Mouse (Mus musculus) C2C12 (cell line): ENCODE measurements at regions not wholly inside any gene's neighbourhood (a gene's known extent, or its start where the extent isn't known, plus 50 kb on each side); places are given as distances from the start of the nearest gene placed in this dataset.

ENCODE experiments used
- H3K27me3 ChIP-seq: one replicate; pipeline ENCODE4 v1.6.1; 2011; ENCODE audit not compliant: control insufficient read depth, insufficient read depth, insufficient read length
- H3K36me3 ChIP-seq: one replicate; pipeline ENCODE4 v1.6.1; 2011; ENCODE audit not compliant: control insufficient read depth, insufficient read depth
- H3K4me3 ChIP-seq: one replicate; pipeline ENCODE4 v1.5.1; 2011; ENCODE audit warnings: mild to moderate bottlenecking, control low read depth; ENCODE audit not compliant: poor library complexity, insufficient read depth, severe bottlenecking
- H3K79me2 ChIP-seq: one replicate; pipeline ENCODE4 v1.6.1; 2011; ENCODE audit not compliant: control insufficient read depth, insufficient read depth
- H3K79me3 ChIP-seq: one replicate; pipeline ENCODE4 v1.6.1; 2011; ENCODE audit warnings: low read depth, control low read depth
- H3ac ChIP-seq: one replicate; pipeline ENCODE3; 2011; ENCODE audit warnings: low read depth; ENCODE audit not compliant: control insufficient read depth, insufficient read length
- CEBPB ChIP-seq: IDR thresholded peaks from one replicate; pipeline ENCODE4 v1.6.1; 2011; ENCODE audit warnings: low read depth, mild to moderate bottlenecking, control low read depth, moderate library complexity
- CTCF ChIP-seq: IDR thresholded peaks from one replicate; pipeline ENCODE4 v1.5.1; 2011; ENCODE audit not compliant: control insufficient read depth, insufficient read depth, insufficient read length
- FOSL1 ChIP-seq: IDR thresholded peaks from one replicate; pipeline ENCODE4 v1.8.0; 2011; ENCODE audit warnings: mild to moderate bottlenecking, low read length; ENCODE audit not compliant: poor library complexity, insufficient read depth, severe bottlenecking
- MAX ChIP-seq: IDR thresholded peaks from one replicate; pipeline ENCODE4 v1.6.1; 2011; ENCODE audit warnings: mild to moderate bottlenecking, control low read depth
- MYOD1 ChIP-seq: IDR thresholded peaks from one replicate; pipeline ENCODE4 v1.6.1; 2011; ENCODE audit warnings: low read depth; ENCODE audit not compliant: control insufficient read depth, insufficient read length
- MYOG ChIP-seq: IDR thresholded peaks from one replicate; pipeline ENCODE4 v1.6.1; 2011; ENCODE audit not compliant: control insufficient read depth, insufficient read length; ENCODE audit errors: extremely low read depth
- USF1 ChIP-seq: IDR thresholded peaks from one replicate; pipeline ENCODE4 v1.6.1; 2011; ENCODE audit warnings: low read depth, mild to moderate bottlenecking, control low read depth, moderate library complexity

- Histone ChIP-seq H3K36me3 (no peaks in the 10 kb centered on the region), H3K79me2 (no peaks in the 10 kb centered on the region), H3K27me3 (no peaks in the 10 kb centered on the region), H3K79me3 (no peaks in the 10 kb centered on the region), H3K4me3 (no peak overlapping the region), H3ac (no peak overlapping the region)
- TF ChIP-seq MYOG (no peak), USF1 (no peak), FOSL1 (no peak), MAX (no peak), CTCF (no peak), MYOD1 (peak; percentile 33)
Measured at GRCm38 (mm10) chr17:75874535-75874934, 322.8 kb upstream of the Fam98a start.

- no peaks in the 10 kb centered on the region for H3K27me3 ChIP-seq
- no peaks in the 10 kb centered on the region for H3K79me2 ChIP-seq
- H3K4me3 ChIP-seq, result no peak overlapping the region
- H3K36me3 ChIP-seq, result no peaks in the 10 kb centered on the region
- H3K79me3 ChIP-seq, result no peaks in the 10 kb centered on the region
- TF ChIP-seq CEBPB (no peak), MAX (no peak), MYOD1 (no peak), FOSL1 (no peak), CTCF (no peak), USF1 (no peak), MYOG (no peak)
- no peak overlapping the region for H3ac ChIP-seq
Measured at GRCm38 (mm10) chr17:75870492-75870891, 318.7 kb upstream of the Fam98a start.

- no peaks in the 10 kb centered on the region for H3K36me3 ChIP-seq
- no peaks in the 10 kb centered on the region for H3K27me3 ChIP-seq
- no peak overlapping the region for H3ac ChIP-seq
- H3K79me2 ChIP-seq, result no peaks in the 10 kb centered on the region
- no peak overlapping the region for H3K4me3 ChIP-seq
- no peaks in the 10 kb centered on the region for H3K79me3 ChIP-seq
- no peak for TF ChIP-seq MYOD1
Measured at GRCm38 (mm10) chr17:75857015-75857414, 305.3 kb upstream of the Fam98a start.

GRCm38 (mm10) chr17:75815997-75816626 lies 264.4 kb upstream of the Fam98a start:
- no peak overlapping the region for H3ac ChIP-seq
- TF ChIP-seq USF1 (no peak), MAX (no peak), FOSL1 (no peak), MYOD1 (no peak), CTCF (no peak), MYOG (no peak), CEBPB (no peak)
- no peaks in the 10 kb centered on the region for H3K79me3 ChIP-seq
- no peak overlapping the region for H3K4me3 ChIP-seq
- H3K36me3 ChIP-seq, result no peaks in the 10 kb centered on the region
- no peaks in the 10 kb centered on the region for H3K79me2 ChIP-seq
- no peaks in the 10 kb centered on the region for H3K27me3 ChIP-seq

- no peaks in the 10 kb centered on the region for H3K79me2 ChIP-seq
- no peaks in the 10 kb centered on the region for H3K79me3 ChIP-seq
- no peak overlapping the region for H3ac ChIP-seq
- no peaks in the 10 kb centered on the region for H3K36me3 ChIP-seq
- no peaks in the 10 kb centered on the region for H3K27me3 ChIP-seq
- TF ChIP-seq MYOD1, result no peak
- TF ChIP-seq MAX, result no peak
- no peak for TF ChIP-seq MYOG
- TF ChIP-seq CTCF, result no peak
- TF ChIP-seq USF1, result no peak
- TF ChIP-seq FOSL1, result no peak
- TF ChIP-seq CEBPB, result no peak
- no peak overlapping the region for H3K4me3 ChIP-seq
Measured at GRCm38 (mm10) chr17:75812163-75812562, 260.4 kb upstream of the Fam98a start.

- TF ChIP-seq MYOG (no peak), MYOD1 (no peak), CTCF (no peak), CEBPB (no peak), USF1 (no peak), FOSL1 (no peak), MAX (no peak)
- Histone ChIP-seq H3ac (no peak overlapping the region), H3K79me2 (no peaks in the 10 kb centered on the region), H3K36me3 (no peaks in the 10 kb centered on the region), H3K27me3 (no peaks in the 10 kb centered on the region), H3K79me3 (no peaks in the 10 kb centered on the region), H3K4me3 (no peak overlapping the region)
Measured at GRCm38 (mm10) chr17:75808524-75809326, 257.0 kb upstream of the Fam98a start.
